8 mouse cellular contexts compared by ENCODE assay signal in genomic region chr5:136962966-136963540, GRCm38 (mm10). TPM values are rescaled to one million over a fixed set of nuclear protein-coding genes. Genes with fewer than 3 reads are reported as not detected.
DNase-seq lines count a peak whose midpoint lies in the region; ATAC-seq and TF ChIP-seq lines count a peak whose summit lies in the region.

No protein-coding gene starts in this region.

- no peak for TF ChIP-seq EP300 in lung, postnatal 0 days (IDR thresholded peaks at IDR 0.05)

- 75% methylated on average over 8 of the region's 8 CpGs for WGBS in lung, postnatal 0 days
- 68% methylated on average over 8 of the region's 8 CpGs for WGBS in liver, embryonic 12.5 days (ENCODE audit: insufficient replicate concordance)

- no peaks in the 10 kb centered on the region for H3K27me3 ChIP-seq in lung, postnatal 0 days (replicated peaks; ENCODE audit: insufficient read depth, low read length)
- H3K27me3 ChIP-seq in liver, embryonic 12.5 days (replicated peaks), result no peaks in the 10 kb centered on the region

- TF ChIP-seq CTCF in lung, postnatal 0 days (IDR thresholded peaks at IDR 0.05), result no peak

- H3K36me3 ChIP-seq in lung, postnatal 0 days (ENCODE audit: insufficient read depth, low read length), result no peaks in the 10 kb centered on the region; the same call in 1 of the 2 replicates
- peaks cover 43% of the 10 kb centered on the region for H3K36me3 ChIP-seq in liver, embryonic 12.5 days

- no peak for ATAC-seq in lung, postnatal 0 days
- no peak for ATAC-seq in liver, embryonic 12.5 days

- DNase-seq in cerebellum, adult 9-10 months, result peak; percentile 63
- no peak for DNase-seq in cerebellum, postnatal 4 days (ENCODE audit: low spot score in 2 of 2)
- DNase-seq in lung, postnatal 0 days (ENCODE audit: low spot score), result no peak
- no peak for DNase-seq in lung, postnatal 14 days
- no peak for DNase-seq in gastrocnemius, adult 18-20 months (ENCODE audit: low spot score)
- DNase-seq in c-Kit-positive CD71-positive TER-119-positive erythroid progenitor cells, embryonic 14.5 days (ENCODE audit: low spot score), result no peak
- DNase-seq in gastrocnemius, postnatal 25 days, result no peak

- H3K4me3 ChIP-seq in lung, postnatal 0 days (ENCODE audit: low read depth, low read length), result peak overlapping the region; percentile 84
- H3K4me3 ChIP-seq in liver, embryonic 12.5 days, result peak overlapping the region; percentile 66

- no peaks in the 10 kb centered on the region for H3K9me3 ChIP-seq in lung, postnatal 0 days (ENCODE audit: low read length)
- H3K9me3 ChIP-seq in liver, embryonic 12.5 days (replicated peaks), result no peaks in the 10 kb centered on the region

- peaks cover 20% of the 10 kb centered on the region for H3K4me1 ChIP-seq in lung, postnatal 0 days (ENCODE audit: insufficient read depth, low read depth, low read length)
- H3K4me1 ChIP-seq in liver, embryonic 12.5 days, result peaks cover 56% of the 10 kb centered on the region

- H3K4me2 ChIP-seq in lung, postnatal 0 days (replicated peaks; ENCODE audit: low read depth, low read length), result peak overlapping the region; percentile 78
- H3K4me2 ChIP-seq in liver, embryonic 12.5 days, result peak overlapping the region; percentile 69

- H3K27ac ChIP-seq in lung, postnatal 0 days (ENCODE audit: low read length), result peak overlapping the region; percentile 95; the same call in 1 of the 2 replicates
- H3K27ac ChIP-seq in liver, embryonic 12.5 days, result peak overlapping the region; percentile 90

- peak overlapping the region; percentile 75; the same call in 1 of the 2 replicates for H3K9ac ChIP-seq in lung, postnatal 0 days (replicated peaks; ENCODE audit: low read depth)
- H3K9ac ChIP-seq in liver, embryonic 12.5 days, result peak overlapping the region; percentile 76

RNA-seq across cellular contexts. Expression of gene Cldn15, which starts 3.4 kb away (rescaled TPM):
- polyA plus RNA-seq in lung, postnatal 0 days (2015; fragmentation: Nextera tagmentation; extraction: Ambion mirVana), result 10.5 and 11.9 TPM in 2 replicates
- 2.2 TPM in 2 replicates for polyA plus RNA-seq in liver, embryonic 12.5 days (2016; fragmentation: Nextera tagmentation; extraction: Ambion mirVana)
- total RNA-seq in gastrocnemius, adult 18-20 months (2021), result 1 to 10 TPM; 1.6 TPM
- total RNA-seq in gastrocnemius, postnatal 25 days (2021), result 1 to 10 TPM in 1 of 2 experiments, under 1 TPM in 1; 0.67 to 3.3 TPM

RNA-seq across cellular contexts. Expression of gene Fis1, which starts 10.0 kb away (rescaled TPM):
- 318 and 358 TPM in 2 replicates for polyA plus RNA-seq in lung, postnatal 0 days (2015; fragmentation: Nextera tagmentation; extraction: Ambion mirVana)
- 210 and 211 TPM in 2 replicates for polyA plus RNA-seq in liver, embryonic 12.5 days (2016; fragmentation: Nextera tagmentation; extraction: Ambion mirVana)
- 100 to 1,000 TPM; 173 to 186 TPM for total RNA-seq in gastrocnemius, adult 18-20 months (2021)
- total RNA-seq in gastrocnemius, postnatal 25 days (2021), result 100 to 1,000 TPM; 159 to 164 TPM

RNA-seq across cellular contexts. Expression of gene Plod3, which starts 23.8 kb away (rescaled TPM):
- 38.3 and 41.7 TPM in 2 replicates for polyA plus RNA-seq in lung, postnatal 0 days (2015; fragmentation: Nextera tagmentation; extraction: Ambion mirVana)
- polyA plus RNA-seq in liver, embryonic 12.5 days (2016; fragmentation: Nextera tagmentation; extraction: Ambion mirVana), result 17.3 and 22.1 TPM in 2 replicates
- total RNA-seq in gastrocnemius, adult 18-20 months (2021), result 10 to 100 TPM; 16.8 to 19.7 TPM
- total RNA-seq in gastrocnemius, postnatal 25 days (2021), result 10 to 100 TPM; 20.9 to 23.6 TPM

RNA-seq across cellular contexts. Expression of gene Znhit1, which starts 24.8 kb away (rescaled TPM):
- 80.8 and 83.9 TPM in 2 replicates for polyA plus RNA-seq in lung, postnatal 0 days (2015; fragmentation: Nextera tagmentation; extraction: Ambion mirVana)
- polyA plus RNA-seq in liver, embryonic 12.5 days (2016; fragmentation: Nextera tagmentation; extraction: Ambion mirVana), result 67.0 and 68.7 TPM in 2 replicates
- 10 to 100 TPM; 73.3 to 76.9 TPM for total RNA-seq in gastrocnemius, adult 18-20 months (2021)
- 10 to 100 TPM; 61.4 to 70.4 TPM for total RNA-seq in gastrocnemius, postnatal 25 days (2021)

RNA-seq across cellular contexts. Expression of gene Ift22, which starts 55.1 kb away (rescaled TPM):
- polyA plus RNA-seq in lung, postnatal 0 days (2015; fragmentation: Nextera tagmentation; extraction: Ambion mirVana), result 41.9 and 53.5 TPM in 2 replicates
- polyA plus RNA-seq in liver, embryonic 12.5 days (2016; fragmentation: Nextera tagmentation; extraction: Ambion mirVana), result 15.4 and 15.7 TPM in 2 replicates
- total RNA-seq in gastrocnemius, adult 18-20 months (2021), result 1 to 10 TPM; 4.4 to 5.3 TPM
- total RNA-seq in gastrocnemius, postnatal 25 days (2021), result 1 to 10 TPM; 5.6 to 6.9 TPM
